Mouse (Mus musculus) ES-E14 (cell line): ENCODE results near the gene Ly6g6f.

Source experiments
- CHD2 ChIP-seq: IDR thresholded peaks from 2 replicates; pipeline ENCODE4 v1.6.1; 2014; ENCODE audit warnings: mild to moderate bottlenecking, low read depth, low read length, inconsistent platforms
- HCFC1 ChIP-seq: IDR thresholded peaks from 2 replicates; pipeline ENCODE4 v1.6.1; 2012; ENCODE audit warnings: low read length, inconsistent platforms, borderline replicate concordance; ENCODE audit not compliant: insufficient read depth
- MAFK ChIP-seq: IDR thresholded peaks from 2 replicates; pipeline ENCODE4 v1.6.1; 2014; ENCODE audit warnings: mild to moderate bottlenecking, low read depth, low read length, inconsistent platforms; ENCODE audit not compliant: insufficient read depth

DNA sequence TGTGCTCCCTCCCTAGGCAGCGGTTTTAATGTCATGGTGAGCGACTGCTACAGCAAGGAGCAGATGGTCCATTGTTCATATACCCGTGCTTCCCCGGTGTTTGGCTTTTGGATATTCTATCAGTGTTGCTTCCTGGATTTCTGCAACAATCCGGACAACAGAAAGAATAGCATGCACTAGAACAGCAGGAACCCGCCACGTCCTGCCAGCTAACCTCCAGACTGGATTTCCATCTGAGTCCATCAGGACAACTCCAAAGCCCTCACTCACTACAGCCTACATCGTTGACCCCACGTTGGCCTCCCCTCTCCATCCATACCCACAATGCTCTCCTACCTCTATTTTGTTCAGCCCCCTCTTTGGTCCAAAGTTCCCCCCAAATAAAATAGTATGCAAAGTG is 26.4 kb upstream of the Ly6g6f start:
- TF ChIP-seq MAFK = no peak
- no peak for TF ChIP-seq HCFC1
- TF ChIP-seq CHD2 = no peak
